ENCODE assay signal across 28 mouse cellular contexts in the genomic region with DNA sequence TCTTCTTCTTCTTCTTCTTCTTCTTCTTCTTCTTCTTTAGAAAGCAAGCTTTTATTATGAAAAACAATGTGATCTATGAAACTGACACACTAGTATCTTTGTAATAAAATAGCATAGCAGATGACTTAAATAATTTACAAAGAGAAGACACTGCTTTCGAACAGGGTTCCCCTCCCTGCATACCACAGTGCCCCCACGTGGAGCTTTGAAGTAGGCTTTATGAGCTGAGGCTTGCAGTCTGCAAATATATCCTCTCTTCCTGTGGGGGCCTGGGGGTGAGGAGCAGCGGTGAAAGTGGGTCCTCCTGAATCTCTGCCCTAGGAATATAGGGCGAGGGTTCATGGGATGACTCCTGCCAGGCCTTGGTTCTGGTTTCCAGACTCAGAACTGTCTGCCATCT. TPM values are rescaled to one million over a fixed set of nuclear protein-coding genes. Genes with fewer than 3 reads are reported as not detected.
DNase-seq lines count a peak whose midpoint lies in the region; ATAC-seq and TF ChIP-seq lines count a peak whose summit lies in the region.
"Had no signal": no experiment of that assay in that cellular context is flagged by ENCODE, and none has a peak within 500 bp of the region (broad histone marks: within the 10 kb centered on the region; RNA-seq: fewer than 3 reads in every experiment).

No protein-coding gene starts in this region.

- H3K4me2 ChIP-seq in liver, embryonic 14.5 days (ENCODE audit: low read depth) = no peak overlapping the region
- no peak overlapping the region for H3K4me2 ChIP-seq in liver, postnatal 0 days (ENCODE audit: low read depth, low read length)
- H3K4me2 ChIP-seq: embryonic facial prominence, embryonic 12.5 days; heart, embryonic 13.5 days; hindbrain, embryonic 12.5 days; limb, embryonic 15.5 days; liver, embryonic 15.5 days; midbrain, embryonic 12.5 days had no signal

- peaks cover 4% of the 10 kb centered on the region for H3K36me3 ChIP-seq in heart, adult 2 months (ENCODE audit: control insufficient read depth, insufficient read depth, low read length)
- peaks cover 12% of the 10 kb centered on the region for H3K36me3 ChIP-seq in liver, embryonic 14.5 days (replicated peaks; ENCODE audit: control insufficient read depth, insufficient read depth, low read depth)
- peaks cover 53% of the 10 kb centered on the region for H3K36me3 ChIP-seq in liver, postnatal 0 days (replicated peaks; ENCODE audit: insufficient read depth, low read length)
- peaks cover 17% of the 10 kb centered on the region for H3K36me3 ChIP-seq in ES-Bruce4 (ENCODE audit: control insufficient read depth, insufficient read depth, low read length, poor library complexity, severe bottlenecking)

- TF ChIP-seq POLR2A in heart, adult 2 months (IDR thresholded peaks at IDR 0.05; ENCODE audit: insufficient read depth, low read depth, low read length) = no peak
- TF ChIP-seq POLR2A in ES-Bruce4 (IDR thresholded peaks at IDR 0.05; ENCODE audit: insufficient read depth, low read length) = no peak

- no peak for DNase-seq in heart, adult 2 months
- no peak for DNase-seq in heart, postnatal 14 days
- DNase-seq in liver, embryonic 14.5 days (ENCODE audit: low read depth in 3 of 3, low spot score in 3 of 3) = no peak
- no peak for DNase-seq in liver, postnatal 0 days
- peak; percentile 34 for DNase-seq in brain, adult 2 months (ENCODE audit: low read depth, low spot score)
- DNase-seq in gastrocnemius, adult 8-10 months (ENCODE audit: low spot score in 2 of 2) = no peak
- DNase-seq: adrenal gland, adult 8-10 months; B cell, adult 2 months; cerebellum, adult 9-10 months; gastrocnemius, postnatal 25 days; heart, adult 18-20 months; kidney, adult 8-10 months; kidney, postnatal 25 days; layer of hippocampus, adult 9-11 months; left cerebral cortex, postnatal 4 days; lung, postnatal 14 days; right cerebral cortex, postnatal 14 days; thymus, postnatal 25 days had no signal

- ATAC-seq in liver, embryonic 14.5 days (ENCODE audit: insufficient read depth) = no peak
- ATAC-seq in liver, postnatal 0 days = no peak
- ATAC-seq: activated CD4-positive, CD25-positive, alpha-beta regulatory T cell, adult 4 months; inflammation-experienced regulatory T-cells, adult 6 months had no signal

- H3K4me1 ChIP-seq in heart, adult 2 months (ENCODE audit: control insufficient read depth, insufficient read depth, low read length) = no peaks in the 10 kb centered on the region
- H3K4me1 ChIP-seq in liver, embryonic 14.5 days (replicated peaks; ENCODE audit: control insufficient read depth in 2 of 2, insufficient read depth in 2 of 2, low read length in 1 of 2) = no peaks in the 10 kb centered on the region
- no peaks in the 10 kb centered on the region for H3K4me1 ChIP-seq in liver, postnatal 0 days (ENCODE audit: insufficient read depth)
- no peaks in the 10 kb centered on the region for H3K4me1 ChIP-seq in ES-Bruce4 (ENCODE audit: control insufficient read depth, insufficient read depth, low read length)
- H3K4me1 ChIP-seq: heart, embryonic 13.5 days; hindbrain, embryonic 12.5 days; limb, embryonic 15.5 days; liver, embryonic 15.5 days; midbrain, embryonic 12.5 days had no signal

- no peak overlapping the region for H3K27ac ChIP-seq in heart, adult 2 months
- no peak overlapping the region for H3K27ac ChIP-seq in liver, embryonic 14.5 days
- no peak overlapping the region for H3K27ac ChIP-seq in liver, postnatal 0 days (ENCODE audit: low read depth)
- no peak overlapping the region for H3K27ac ChIP-seq in ES-Bruce4 (ENCODE audit: insufficient read depth, low read length)
- H3K27ac ChIP-seq: embryonic facial prominence, embryonic 12.5 days; heart, embryonic 13.5 days; hindbrain, embryonic 12.5 days; limb, embryonic 15.5 days; liver, embryonic 15.5 days; midbrain, embryonic 12.5 days had no signal

- no peak for TF ChIP-seq EP300 in heart, adult 2 months (IDR thresholded peaks at IDR 0.05; ENCODE audit: insufficient read depth, low read depth, low read length)
- no peak for TF ChIP-seq EP300 in liver, embryonic 14.5 days (IDR thresholded peaks at IDR 0.05; ENCODE audit: low read depth)
- TF ChIP-seq EP300 in liver, postnatal 0 days (IDR thresholded peaks at IDR 0.05; ENCODE audit: low read depth) = no peak
- TF ChIP-seq EP300 in ES-Bruce4 (IDR thresholded peaks at IDR 0.05; ENCODE audit: insufficient read depth, low read depth, low read length) = no peak

- no peak overlapping the region for H3K9ac ChIP-seq in heart, adult 2 months (ENCODE audit: low read depth, low read length)
- H3K9ac ChIP-seq in liver, embryonic 14.5 days (replicated peaks) = no peak overlapping the region
- no peak overlapping the region for H3K9ac ChIP-seq in liver, postnatal 0 days (replicated peaks)
- no peak overlapping the region for H3K9ac ChIP-seq in ES-Bruce4 (ENCODE audit: low read depth, poor library complexity, severe bottlenecking)
- H3K9ac ChIP-seq: embryonic facial prominence, embryonic 12.5 days; heart, embryonic 13.5 days; hindbrain, embryonic 12.5 days; limb, embryonic 15.5 days; liver, embryonic 15.5 days; midbrain, embryonic 12.5 days had no signal

- peak; percentile 35 for TF ChIP-seq CTCF in heart, adult 2 months (IDR thresholded peaks at IDR 0.05)
- TF ChIP-seq CTCF in liver, embryonic 14.5 days (IDR thresholded peaks at IDR 0.05; ENCODE audit: low read depth) = 0 out of 2 replicates have a peak, but pooled peaks have one; percentile 9
- no peak for TF ChIP-seq CTCF in liver, postnatal 0 days (IDR thresholded peaks at IDR 0.05; ENCODE audit: low read depth)
- peak; percentile 20 for TF ChIP-seq CTCF in ES-Bruce4 (IDR thresholded peaks at IDR 0.05; ENCODE audit: low read depth, low read length)

- 76% methylated on average over 4 of the region's 4 CpGs for WGBS in heart, adult 2 months
- WGBS in liver, embryonic 14.5 days (ENCODE audit: insufficient replicate concordance) = 56% methylated on average over 4 of the region's 4 CpGs
- WGBS in liver, postnatal 0 days (ENCODE audit: insufficient replicate concordance) = 72% methylated on average over 4 of the region's 4 CpGs

- no peaks in the 10 kb centered on the region for H3K9me3 ChIP-seq in liver, embryonic 14.5 days (ENCODE audit: control insufficient read depth, low read length)
- no peaks in the 10 kb centered on the region for H3K9me3 ChIP-seq in liver, postnatal 0 days (ENCODE audit: low read length)
- no peaks in the 10 kb centered on the region for H3K9me3 ChIP-seq in ES-Bruce4 (replicated peaks; ENCODE audit: control insufficient read depth, insufficient read depth, low read length, poor library complexity, severe bottlenecking)
- H3K9me3 ChIP-seq: embryonic facial prominence, embryonic 12.5 days; heart, embryonic 13.5 days; hindbrain, embryonic 12.5 days; limb, embryonic 15.5 days; liver, embryonic 15.5 days; midbrain, embryonic 12.5 days had no signal

- intact Hi-C loops in heart, adult 2 months (cut with DNase I) = no loop called here
- intact Hi-C loops in heart, postnatal 14 days (cut with DNase I) = no loop called here

- H3K79me2 ChIP-seq in heart, adult 2 months (replicated peaks; ENCODE audit: control insufficient read depth, insufficient read depth, low read length) = no peaks in the 10 kb centered on the region

- no peak overlapping the region for H3K4me3 ChIP-seq in heart, adult 2 months
- H3K4me3 ChIP-seq in liver, embryonic 14.5 days (ENCODE audit: insufficient read depth in 1 of 2, low read depth in 2 of 2, low read length in 2 of 2) = no peak overlapping the region
- no peak overlapping the region for H3K4me3 ChIP-seq in liver, postnatal 0 days (ENCODE audit: low read depth, low read length)
- no peak overlapping the region for H3K4me3 ChIP-seq in ES-Bruce4 (ENCODE audit: low read depth, low read length)
- H3K4me3 ChIP-seq: embryonic facial prominence, embryonic 12.5 days; heart, embryonic 13.5 days; hindbrain, embryonic 12.5 days; limb, embryonic 15.5 days; liver, embryonic 15.5 days; midbrain, embryonic 12.5 days had no signal

- H3K27me3 ChIP-seq in heart, adult 2 months (ENCODE audit: control insufficient read depth, insufficient read depth, low read length) = no peaks in the 10 kb centered on the region
- no peaks in the 10 kb centered on the region for H3K27me3 ChIP-seq in liver, embryonic 14.5 days (ENCODE audit: control insufficient read depth, insufficient read depth, low read length)
- H3K27me3 ChIP-seq in liver, postnatal 0 days (ENCODE audit: insufficient read depth, low read length) = no peaks in the 10 kb centered on the region
- no peaks in the 10 kb centered on the region for H3K27me3 ChIP-seq in ES-Bruce4 (ENCODE audit: control insufficient read depth, insufficient read depth, low read length, poor library complexity, severe bottlenecking)
- H3K27me3 ChIP-seq: CH12.LX; embryonic facial prominence, embryonic 12.5 days; heart, embryonic 13.5 days; hindbrain, embryonic 12.5 days; limb, embryonic 15.5 days; liver, embryonic 15.5 days; midbrain, embryonic 12.5 days had no signal

RNA-seq across cellular contexts. Expression of a gene that starts 35.6 kb away (rescaled TPM):
- 10 to 100 TPM; 34.8 to 41.9 TPM for total RNA-seq in heart, adult 2 months (2021)
- 35.3 and 43.7 TPM in 2 replicates for polyA plus RNA-seq in heart, adult 2 months (2012; rRNA removed)
- total RNA-seq in heart, postnatal 14 days (2021) = 10 to 100 TPM; 74.4 to 88.1 TPM
- 2.8 and 3.3 TPM in 2 replicates for polyA plus RNA-seq in liver, embryonic 14.5 days (2012; rRNA removed)
- polyA plus RNA-seq in liver, embryonic 14.5 days (2014; fragmentation: Nextera tagmentation; extraction: Ambion mirVana) = 1.4 and 2.2 TPM in 2 replicates
- polyA plus RNA-seq in liver, postnatal 0 days (2015; fragmentation: Nextera tagmentation; extraction: Ambion mirVana) = 3.8 and 4.8 TPM in 2 replicates
- polyA plus RNA-seq in ES-Bruce4 (2011; ENCODE audit: insufficient read depth, insufficient read length, low read depth, missing spikeins) = 5.2 and 6.3 TPM in 2 replicates
- total RNA-seq in gastrocnemius, adult 8-10 months (2022) = 1 to 10 TPM; 2.8 to 6.1 (median 4.4) TPM
- total RNA-seq: CH12.LX had no signal
